Mouse (Mus musculus) common myeloid progenitor, adult 5-6 weeks (primary cell): ENCODE measurements around the gene Olfr582. TPM values are rescaled to one million over a fixed set of nuclear protein-coding genes. Genes with fewer than 3 reads are reported as not detected.

Experiments used
- ATAC-seq: replicated peaks from 2 replicates; pipeline ENCODE4 v1.8.0; 2016; ENCODE audit warnings: low read depth, mild to moderate bottlenecking, moderate TSS enrichment, inconsistent platforms; ENCODE audit not compliant: poor library complexity, severe bottlenecking
- total RNA-seq: library from RNA; stranded (forward); fragments of 200-1000, 187-1606 nt; gene quantifications from 2 replicates; pipeline ENCODE4 v1.2.3, GENCODE M21; 2017

Gene Olfr582
- total RNA-seq: not detected in 2 replicates

DNA sequence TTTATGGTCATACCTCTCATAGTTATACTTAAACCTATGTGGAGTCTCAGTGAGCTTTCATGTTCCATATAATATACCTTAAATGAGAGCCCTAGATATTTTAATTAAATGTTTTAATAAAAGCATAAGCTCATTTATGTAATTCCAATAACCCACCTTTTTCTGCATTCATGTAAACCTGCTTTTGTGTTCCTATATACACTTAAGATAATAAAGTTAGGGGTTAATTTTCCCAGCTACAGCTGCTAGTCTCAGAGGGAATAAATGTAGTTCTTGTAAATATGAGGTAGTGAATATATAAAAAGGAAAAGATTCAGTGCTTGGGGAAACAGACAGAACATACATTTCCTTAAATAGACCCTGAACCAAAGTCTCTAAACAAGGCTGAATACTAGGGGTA is at the start of gene Olfr582:
Gene Olfr582 (plus strand): TSS at position 301 of the 400 bp plus-strand sequence.
- ATAC-seq: no peak

GRCm38 (mm10) chr7:102989224-102989623 is 48.6 kb upstream of the Olfr582 start, which contains the start of gene Olfr578:
TSS of gene Olfr578 (minus strand) at chr7:102989324.
- no peak for ATAC-seq

DNA sequence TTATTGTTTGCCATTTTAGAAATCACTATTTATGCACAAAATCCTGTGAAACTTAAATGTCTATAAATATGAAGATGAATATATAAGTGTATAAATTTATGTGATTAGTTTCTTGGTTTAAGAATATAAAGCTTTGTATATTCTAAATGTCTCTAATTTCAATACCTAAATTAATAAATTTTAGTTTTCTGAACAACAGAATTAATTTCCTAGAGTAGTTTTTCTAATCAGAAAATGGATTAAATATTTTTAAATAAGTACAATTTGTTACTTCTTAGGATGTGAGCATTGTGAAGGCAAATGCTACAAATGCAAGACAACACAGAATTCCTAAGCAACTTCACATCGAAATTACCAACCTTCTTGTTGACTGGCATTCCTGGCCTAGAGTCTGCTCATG is 13.2 kb downstream of the Olfr582 start, which contains the start of gene Olfr583:
Gene Olfr583 (plus strand): TSS at position 301 of the 400 bp plus-strand sequence.
- ATAC-seq: no peak

- no peak for ATAC-seq
These were observed 43.8 kb downstream of the Olfr582 start, which contains the start of gene Olfr584 for GRCm38 (mm10) chr7:103081585-103081984. TSS of gene Olfr584 (plus strand) at chr7:103081885.

Other genes starting within 250 kb of the Olfr582 start
- gene Olfr564, start 234.5 kb upstream of the Olfr582 start, total RNA-seq: not detected in 2 replicates
- not detected in 2 replicates for gene Olfr566, start 179.3 kb upstream of the Olfr582 start, total RNA-seq
- not detected in 2 replicates for gene Olfr568, start 160.9 kb upstream of the Olfr582 start, total RNA-seq
- gene Olfr569, start 147.1 kb upstream of the Olfr582 start, total RNA-seq: not detected in 2 replicates
- not detected in 2 replicates for gene Olfr570, start 143.4 kb upstream of the Olfr582 start, total RNA-seq
- not detected in 2 replicates for gene Olfr571, start 120.5 kb upstream of the Olfr582 start, total RNA-seq
- not detected in 2 replicates for gene Olfr572, start 113.6 kb upstream of the Olfr582 start, total RNA-seq
- not detected in 2 replicates for gene Olfr573-ps1, start 95.4 kb upstream of the Olfr582 start, total RNA-seq
- gene Olfr574, start 89.6 kb upstream of the Olfr582 start, total RNA-seq: not detected in 2 replicates
- not detected in 2 replicates for gene Olfr575, start 79.2 kb upstream of the Olfr582 start, total RNA-seq
- gene Olfr576, start 75.4 kb upstream of the Olfr582 start, total RNA-seq: not detected in 2 replicates
- gene Olfr577, start 62.1 kb upstream of the Olfr582 start, total RNA-seq: not detected in 2 replicates
- gene Olfr578, start 48.7 kb upstream of the Olfr582 start, total RNA-seq: not detected in 2 replicates
- gene Olfr583, start 13.3 kb downstream of the Olfr582 start, total RNA-seq: not detected in 2 replicates
- not detected in 2 replicates for gene Olfr584, start 43.9 kb downstream of the Olfr582 start, total RNA-seq
- gene Olfr585, start 59.7 kb downstream of the Olfr582 start, total RNA-seq: not detected in 2 replicates
- gene Olfr586, start 87.6 kb downstream of the Olfr582 start, total RNA-seq: not detected in 2 replicates
- gene Olfr588-ps1, start 102.9 kb downstream of the Olfr582 start, total RNA-seq: not detected in 2 replicates
- gene Olfr589, start 118.3 kb downstream of the Olfr582 start, total RNA-seq: not detected in 2 replicates
- gene Olfr591, start 140.3 kb downstream of the Olfr582 start, total RNA-seq: not detected in 2 replicates
- gene Olfr592, start 146.8 kb downstream of the Olfr582 start, total RNA-seq: not detected in 2 replicates
- not detected in 2 replicates for gene Olfr593, start 173.8 kb downstream of the Olfr582 start, total RNA-seq
- gene Olfr594, start 179.0 kb downstream of the Olfr582 start, total RNA-seq: not detected in 2 replicates
- gene Usp17ld, start 214.5 kb downstream of the Olfr582 start, total RNA-seq: not detected in 2 replicates